Mouse (Mus musculus) spleen, embryonic (tissue): ENCODE measurements at regions not wholly inside any gene's neighbourhood (a gene's known extent, or its start where the extent isn't known, plus 50 kb on each side); places are given as distances from the start of the nearest gene placed in this dataset.

ENCODE experiments used
- CTCF ChIA-PET: fragments of 350-600 bp; sonication (Branson Sonifier 250); formaldehyde crosslinking; loops from one replicate; lab custom pipeline; 2022; lab: Charles Lee

DNA sequence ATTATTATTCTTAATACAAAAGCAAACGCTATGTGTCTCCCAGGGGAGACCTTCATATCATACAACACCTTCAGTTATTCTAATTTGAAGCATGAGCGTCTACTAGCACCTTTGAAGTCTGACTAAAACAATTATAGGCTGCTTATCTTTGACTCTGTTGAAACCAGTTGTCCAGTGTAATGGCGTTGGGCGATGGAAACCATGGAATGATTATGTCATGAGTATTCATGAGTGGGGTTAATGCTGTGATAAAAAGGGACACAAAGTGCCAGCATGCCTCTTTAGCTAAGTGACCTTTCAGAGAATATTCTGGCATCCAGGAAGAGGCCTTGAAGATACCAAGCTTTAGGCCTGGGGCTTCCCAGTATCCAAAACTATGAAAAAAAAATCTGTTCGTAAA is 53.6 kb upstream of the Tent5a start:
- CTCF ChIA-PET, result no interaction called here

DNA sequence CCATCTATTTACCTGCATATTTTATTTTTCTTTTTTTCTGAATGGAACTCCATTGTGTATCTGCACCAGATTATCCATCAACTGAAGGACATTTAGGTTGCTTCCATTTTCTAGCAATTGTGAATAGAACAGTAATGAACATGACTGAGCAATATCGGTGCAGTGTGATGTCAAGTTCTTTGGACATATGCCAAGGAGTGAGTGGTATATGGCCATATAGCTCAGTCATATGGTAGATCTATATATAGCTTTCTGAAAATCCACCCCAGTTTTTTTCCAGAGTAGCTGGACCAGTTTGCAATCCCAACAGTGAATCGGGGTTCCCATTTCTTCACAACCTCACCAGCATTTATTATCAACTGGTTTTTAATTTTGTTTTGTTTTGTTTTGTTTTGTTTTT is 52.0 kb upstream of the Tent5a start:
- CTCF ChIA-PET, result interaction anchor here (0.8 kb wide), 1 partner anchor 131 kb away, joined by 13 read pairs; no protein-coding TSS in a partner anchor
